Mouse (Mus musculus) heart, postnatal 4 days (tissue): ENCODE results near the gene Camta2. TPM values are rescaled to one million over a fixed set of nuclear protein-coding genes. Genes with fewer than 3 reads are reported as not detected.

Experiments used
- DNase-seq: peaks from one replicate; pipeline ENCODE4 v3.0.0; 2021
- total RNA-seq, 2 experiments: library from RNA; stranded (reverse); gene quantifications; 2 replicates each; pipeline ENCODE4 v1.2.3; 2021

Gene Camta2
- total RNA-seq, 2 experiments from 2014 or later: 22.2 to 23.5 TPM

- no peak for DNase-seq
These were observed 24.8 kb downstream of the Camta2 start for GRCm38 (mm10) chr11:70663101-70663500.

DNA sequence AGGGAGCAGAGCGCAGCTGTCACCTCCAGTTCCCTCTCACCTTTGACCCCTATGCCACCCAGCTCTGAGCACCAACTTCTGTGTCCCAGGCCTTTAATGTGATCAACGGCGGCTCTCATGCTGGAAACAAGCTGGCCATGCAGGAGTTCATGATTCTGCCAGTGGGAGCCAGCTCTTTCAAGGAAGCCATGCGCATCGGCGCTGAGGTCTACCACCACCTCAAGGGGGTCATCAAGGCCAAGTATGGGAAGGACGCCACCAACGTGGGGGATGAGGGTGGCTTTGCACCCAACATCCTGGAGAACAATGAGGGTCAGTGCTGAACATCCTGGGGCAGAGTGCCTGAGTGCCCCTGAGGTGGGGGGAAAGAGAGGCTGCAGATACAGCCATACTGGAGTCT lies 27.3 kb downstream of the Camta2 start:
- no peak for DNase-seq

DNA sequence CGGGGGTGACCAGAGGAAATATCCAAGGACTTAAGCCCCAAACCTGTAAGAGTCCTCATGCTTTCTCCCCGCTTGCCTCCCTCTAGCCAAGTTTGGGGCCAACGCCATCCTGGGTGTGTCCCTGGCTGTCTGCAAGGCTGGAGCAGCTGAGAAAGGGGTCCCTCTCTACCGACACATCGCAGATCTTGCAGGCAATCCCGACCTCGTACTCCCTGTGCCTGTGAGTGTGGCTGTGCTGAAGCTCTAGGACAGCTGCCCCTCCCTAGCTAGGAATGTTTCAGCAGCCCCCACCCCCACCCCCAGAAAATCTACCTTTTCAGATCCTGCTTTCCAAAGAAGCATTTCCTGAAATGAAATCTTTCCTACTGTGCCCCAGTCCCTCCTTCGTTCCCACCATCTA lies 29.0 kb downstream of the Camta2 start:
- DNase-seq: no peak

DNA sequence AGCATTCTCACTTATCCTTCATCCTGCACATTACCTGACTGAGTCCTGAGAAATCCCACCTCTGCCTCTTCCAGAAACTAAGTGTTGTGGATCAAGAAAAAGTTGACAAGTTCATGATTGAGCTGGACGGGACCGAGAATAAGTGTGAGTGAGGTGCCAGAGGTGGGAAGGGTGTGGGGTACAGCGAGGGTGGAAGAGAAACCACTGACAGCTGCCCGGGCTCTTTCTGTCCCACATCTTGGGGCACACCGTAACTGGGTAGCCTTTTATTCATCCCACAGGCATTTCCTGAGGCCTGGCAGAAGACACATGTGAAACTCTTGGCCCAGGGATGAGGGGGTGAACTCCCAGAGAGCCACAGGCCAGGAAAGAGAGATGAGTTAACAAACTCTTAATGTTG lies 29.4 kb downstream of the Camta2 start:
- no peak for DNase-seq

GRCm38 (mm10) chr11:70657991-70658390 lies 29.9 kb downstream of the Camta2 start:
- DNase-seq: no peak

DNA sequence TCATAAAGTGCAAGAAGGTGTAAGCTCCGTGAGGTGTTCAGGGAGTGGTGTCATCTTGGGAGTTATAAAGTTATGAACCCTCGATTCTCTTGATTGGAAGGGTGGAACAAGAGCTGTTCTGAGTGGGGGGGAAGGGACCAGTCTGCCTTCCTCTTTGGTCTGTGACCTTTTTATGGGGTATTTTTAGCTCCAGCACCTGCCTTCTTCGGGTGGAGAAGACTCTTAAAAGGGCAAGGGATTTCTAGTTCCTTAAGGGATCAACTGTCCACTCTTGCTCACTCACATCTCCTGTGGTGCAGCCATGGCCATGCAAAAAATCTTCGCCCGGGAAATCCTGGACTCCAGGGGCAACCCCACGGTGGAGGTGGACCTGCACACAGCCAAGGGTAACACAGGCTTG lies 30.3 kb downstream of the Camta2 start:
- no peak for DNase-seq

DNA sequence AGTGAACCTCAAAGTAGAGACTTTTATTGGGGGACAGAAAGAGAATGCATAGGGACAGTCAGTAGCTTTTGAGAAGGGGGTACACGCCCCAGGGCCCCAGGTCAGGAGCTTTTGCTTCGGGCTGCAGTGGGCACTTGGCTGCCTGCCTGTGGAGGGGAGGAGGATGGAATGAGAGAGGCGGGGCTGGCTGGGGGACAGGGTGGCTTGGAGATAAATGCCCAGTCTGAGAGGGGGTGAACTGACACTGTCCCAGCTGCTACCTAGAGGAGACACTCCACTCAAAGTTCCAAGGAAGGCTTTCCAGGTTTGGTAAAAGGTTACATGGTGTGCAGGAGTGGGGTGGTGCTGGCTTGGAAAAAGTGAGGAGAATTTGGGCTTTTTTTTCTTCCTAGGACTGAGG lies 30.9 kb downstream of the Camta2 start, which contains the start of gene Eno3:
Gene Eno3 (plus strand): TSS at position 239 of the 400 bp plus-strand sequence.
- peak; percentile 77 for DNase-seq

DNA sequence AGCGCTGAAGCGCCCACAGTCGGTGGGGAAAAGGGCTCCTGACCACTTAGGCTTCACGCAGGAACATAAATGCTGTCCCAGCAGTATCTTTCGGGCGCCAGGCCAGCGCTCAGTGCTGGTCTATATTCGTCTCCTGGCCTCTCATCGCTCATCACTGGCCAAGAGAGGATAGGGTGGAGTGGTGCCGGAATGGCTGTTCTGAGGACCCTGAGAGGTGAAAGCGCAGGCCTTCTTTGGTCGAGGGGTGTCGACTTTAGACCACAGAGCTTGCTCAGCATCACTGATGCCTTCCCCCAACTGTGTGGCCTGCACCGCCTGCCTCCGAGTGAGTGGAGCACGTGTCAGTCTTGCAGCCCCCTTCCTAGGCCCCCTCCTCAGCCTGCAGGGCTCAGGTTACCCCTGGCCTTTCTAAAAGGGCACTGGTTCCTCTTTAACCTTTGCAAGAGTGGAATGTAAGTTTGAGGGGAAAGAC lies 31.4 kb downstream of the Camta2 start:
- peak; percentile 88 for DNase-seq

- peak; percentile 78 for DNase-seq
These were observed 32.1 kb downstream of the Camta2 start for GRCm38 (mm10) chr11:70655571-70656455.

GRCm38 (mm10) chr11:70654923-70655570 lies 32.9 kb downstream of the Camta2 start:
- peak; percentile 87 for DNase-seq

DNA sequence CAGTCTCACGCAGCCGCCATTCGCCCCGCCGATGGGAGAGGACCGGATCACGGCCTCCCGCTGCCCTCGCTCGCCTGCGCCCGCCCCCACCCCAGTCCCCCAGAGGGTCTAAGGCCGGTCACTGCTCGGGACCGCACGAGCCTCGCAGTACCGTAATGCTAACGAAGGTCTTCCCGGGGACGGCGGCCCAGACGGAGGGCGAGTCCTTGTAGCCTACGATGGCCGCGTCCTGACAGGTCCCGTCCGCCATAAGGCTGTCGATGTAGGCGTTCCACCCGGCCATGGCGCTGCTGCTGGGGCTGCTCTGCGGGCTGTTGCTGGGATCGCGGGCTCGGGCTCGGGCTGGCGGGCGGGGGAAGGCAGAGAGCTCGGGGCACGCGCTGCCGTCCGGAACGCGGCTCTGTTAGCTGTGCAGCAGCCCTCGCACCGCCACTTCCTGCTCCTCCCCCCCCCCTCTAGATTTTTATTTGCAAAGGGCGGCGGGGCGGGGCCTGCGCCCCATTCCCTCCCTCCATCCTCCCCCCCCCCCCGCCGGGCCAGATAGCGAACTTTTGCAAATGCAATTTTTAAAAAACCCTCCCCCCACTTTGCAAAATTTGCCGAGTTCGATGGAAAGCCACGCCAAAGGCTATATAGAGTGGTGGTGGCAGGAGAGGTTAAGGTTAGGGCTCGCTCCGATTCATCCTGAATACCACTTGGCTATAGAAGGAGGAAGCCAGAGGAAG lies 33.5 kb downstream of the Camta2 start, which contains the start of gene Pfn1:
Gene Pfn1 (minus strand): TSS at position 447 of the 725 bp plus-strand sequence.
- DNase-seq: peak; percentile 80

GRCm38 (mm10) chr11:70653345-70654197 lies 34.3 kb downstream of the Camta2 start:
- DNase-seq: peak; percentile 72

- DNase-seq: no peak
These were observed 35.0 kb downstream of the Camta2 start for GRCm38 (mm10) chr11:70652884-70653344.

DNA sequence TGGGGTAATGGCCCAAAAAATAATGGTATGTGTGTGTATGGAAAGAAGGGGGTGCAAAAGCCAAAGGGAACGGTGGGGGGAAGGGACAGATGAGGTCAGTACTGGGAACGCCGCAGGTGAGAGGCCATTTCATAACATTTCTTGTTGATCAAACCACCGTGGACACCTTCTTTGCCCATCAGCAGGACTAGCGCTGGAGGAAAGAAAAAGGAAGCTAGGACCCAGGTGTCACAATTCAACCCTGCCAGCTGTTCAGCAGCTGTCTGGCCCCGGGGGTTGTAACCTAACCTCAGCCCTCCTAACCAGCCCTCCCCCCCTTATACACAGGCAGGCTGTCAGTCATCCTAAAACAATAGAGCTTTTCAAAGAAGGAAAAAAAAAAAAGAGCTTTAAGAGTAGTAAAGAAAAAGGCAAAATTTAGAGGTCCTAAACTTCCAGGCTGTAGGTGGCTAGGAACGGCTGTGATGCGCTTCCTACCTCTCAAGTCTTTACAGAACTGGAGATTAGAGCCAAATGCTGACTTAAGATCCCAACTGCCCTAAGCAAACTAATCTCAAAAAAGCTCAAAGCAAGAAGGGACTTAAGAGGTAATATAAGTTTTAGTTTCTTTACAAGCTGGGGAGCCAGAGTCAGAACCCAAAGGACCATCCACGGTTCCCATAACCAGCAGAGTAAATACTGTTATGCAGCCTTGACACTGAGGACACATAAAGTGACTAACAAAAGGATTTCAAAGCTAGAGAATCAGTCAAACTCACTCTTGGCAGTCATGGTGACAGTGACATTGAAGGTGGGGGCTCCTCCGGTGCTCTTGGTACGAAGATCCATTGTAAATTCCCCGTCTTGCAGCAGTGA lies 35.6 kb downstream of the Camta2 start:
- DNase-seq: peak; percentile 21

DNA sequence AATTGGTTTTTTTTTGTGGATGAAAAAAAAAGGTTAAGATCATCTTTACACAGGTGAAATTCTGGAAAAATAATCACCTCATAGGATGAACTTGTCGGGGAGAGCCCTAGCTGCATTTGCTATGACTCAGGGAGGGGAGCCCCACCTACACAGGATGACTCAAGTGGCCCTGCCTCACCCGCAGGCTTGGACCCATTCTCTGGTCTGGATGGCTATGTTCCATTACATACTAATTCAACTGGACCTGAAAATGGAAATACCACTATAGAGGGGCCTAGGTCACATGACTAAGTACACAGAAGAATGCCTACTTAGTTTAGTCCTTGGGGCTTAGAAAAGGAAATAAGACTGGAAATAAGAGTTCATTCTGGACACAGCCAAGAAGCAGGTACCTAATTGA lies 36.5 kb downstream of the Camta2 start:
- peak; percentile 8 for DNase-seq

DNA sequence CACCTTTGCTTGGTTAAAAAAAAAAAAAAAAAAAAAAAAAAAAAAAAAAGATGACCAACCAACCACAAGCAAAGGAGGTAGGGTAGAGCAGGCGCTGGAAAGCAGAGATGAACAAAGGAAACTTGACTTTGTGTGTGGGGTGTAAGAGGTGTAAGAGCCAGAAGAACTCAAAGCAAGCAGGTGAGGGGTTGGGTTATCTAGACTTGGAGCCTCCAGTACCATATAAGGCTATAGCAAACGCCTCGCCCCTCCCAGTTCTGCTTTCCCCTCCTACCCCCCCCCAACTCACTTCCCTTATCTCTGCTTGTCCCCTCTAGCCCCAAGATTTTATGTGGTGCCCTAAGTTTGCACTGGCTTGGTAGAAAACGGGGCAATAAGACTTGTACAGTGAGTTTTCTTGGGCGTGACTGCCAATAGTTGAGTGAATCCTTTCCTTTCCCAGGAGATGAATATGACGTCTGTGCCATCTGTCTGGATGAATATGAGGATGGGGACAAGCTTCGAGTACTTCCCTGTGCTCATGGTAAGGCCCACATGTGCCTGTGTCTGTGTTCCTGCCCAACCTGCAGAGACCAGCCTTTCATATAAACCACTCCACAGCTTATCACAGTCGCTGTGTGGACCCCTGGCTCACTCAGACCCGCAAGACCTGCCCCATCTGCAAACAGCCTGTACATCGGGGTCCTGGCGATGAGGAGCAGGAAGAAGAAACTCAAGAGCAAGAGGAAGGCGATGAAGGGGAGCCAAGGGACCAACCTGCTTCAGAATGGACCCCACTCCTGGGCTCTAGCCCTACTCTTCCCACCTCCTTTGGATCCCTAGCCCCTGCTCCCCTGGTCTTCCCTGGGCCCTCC lies 37.4 kb downstream of the Camta2 start:
- peak; percentile 16 for DNase-seq

DNA sequence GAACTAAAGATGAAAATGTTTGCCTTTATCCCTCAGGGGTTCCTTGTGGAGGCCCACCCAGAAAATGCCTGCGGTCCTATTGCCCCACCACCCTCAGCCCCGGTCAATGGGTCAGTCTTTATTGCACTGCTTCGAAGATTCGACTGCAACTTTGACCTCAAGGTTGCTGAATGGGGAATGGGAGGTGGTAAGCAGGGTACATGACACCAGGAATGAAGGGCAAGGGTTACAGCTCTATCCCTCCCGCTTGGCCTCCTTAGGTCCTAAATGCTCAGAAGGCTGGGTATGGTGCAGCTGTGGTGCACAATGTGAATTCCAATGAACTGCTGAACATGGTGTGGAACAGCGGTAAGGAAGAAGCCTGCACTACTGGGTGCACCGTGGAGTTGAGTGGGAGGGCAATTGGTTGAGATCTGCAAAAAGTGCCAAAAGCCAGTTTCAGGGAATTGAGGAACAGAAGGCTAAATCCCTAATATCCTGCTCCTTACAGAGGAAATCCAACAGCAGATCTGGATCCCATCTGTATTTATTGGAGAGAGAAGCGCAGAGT lies 38.6 kb downstream of the Camta2 start:
- peak; percentile 6 for DNase-seq

GRCm38 (mm10) chr11:70648512-70648911 lies 39.4 kb downstream of the Camta2 start:
- DNase-seq: no peak

GRCm38 (mm10) chr11:70647716-70648420 lies 40.0 kb downstream of the Camta2 start:
- peak; percentile 50 for DNase-seq
